8 mouse cellular contexts compared by ENCODE assay signal in the genomic region with DNA sequence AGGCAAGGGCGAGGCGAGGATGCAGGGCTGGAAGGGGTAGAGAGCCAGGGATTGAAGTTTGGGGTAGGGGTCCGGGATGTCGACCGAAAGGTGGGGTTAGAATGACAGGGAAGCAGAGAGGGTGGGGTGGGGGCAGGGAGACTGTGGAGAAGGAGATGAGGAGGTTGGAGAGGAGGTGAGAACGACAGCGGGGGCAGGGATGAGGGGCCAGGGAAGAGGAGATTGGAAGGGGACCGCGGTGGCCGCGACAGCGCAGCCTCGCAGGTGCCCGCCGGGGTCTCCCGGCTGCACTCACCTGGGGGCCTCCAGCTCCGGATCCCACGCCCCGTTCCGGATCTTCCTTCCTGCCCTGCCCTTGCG. TPM values are rescaled to one million over a fixed set of nuclear protein-coding genes. Genes with fewer than 3 reads are reported as not detected.
DNase-seq lines count a peak whose midpoint lies in the region; ATAC-seq and TF ChIP-seq lines count a peak whose summit lies in the region.

No protein-coding gene starts in this region.

- H3K9me3 ChIP-seq in hindbrain, embryonic 11.5 days (ENCODE audit: control insufficient read depth, low read length): no peaks in the 10 kb centered on the region
- H3K9me3 ChIP-seq in midbrain, embryonic 11.5 days (ENCODE audit: control insufficient read depth, low read length): peaks cover 4% of the 10 kb centered on the region; the same call in 1 of the 2 replicates

- ATAC-seq in hindbrain, embryonic 11.5 days (ENCODE audit: low FRiP score): peak; percentile 59; the same call in 1 of the 2 replicates
- ATAC-seq in midbrain, embryonic 11.5 days (ENCODE audit: low FRiP score): no peak; the same call in 1 of the 2 replicates

- no peak overlapping the region for H3K27ac ChIP-seq in kidney, adult 2 months (ENCODE audit: insufficient read depth, low read depth, low read length)
- no peak overlapping the region for H3K27ac ChIP-seq in bone marrow macrophage, adult 2 months (ENCODE audit: insufficient read depth, low read depth, low read length)
- H3K27ac ChIP-seq in hindbrain, embryonic 11.5 days (ENCODE audit: low read depth, low read length): no peak overlapping the region
- H3K27ac ChIP-seq in midbrain, embryonic 11.5 days (ENCODE audit: low read depth, low read length): no peak overlapping the region

- peak overlapping the region; percentile 48 for H3K4me3 ChIP-seq in kidney, adult 2 months (ENCODE audit: insufficient read depth, low read depth, low read length)
- peak overlapping the region; percentile 96 for H3K4me3 ChIP-seq in bone marrow macrophage, adult 2 months (ENCODE audit: insufficient read depth, low read length)
- peak overlapping the region; percentile 73 for H3K4me3 ChIP-seq in hindbrain, embryonic 11.5 days (ENCODE audit: low read depth, low read length)
- H3K4me3 ChIP-seq in midbrain, embryonic 11.5 days (ENCODE audit: low read depth, low read length): peak overlapping the region; percentile 80

- TF ChIP-seq POLR2A in kidney, adult 2 months (IDR thresholded peaks at IDR 0.05; ENCODE audit: low read depth, low read length): no peak
- no peak for TF ChIP-seq POLR2A in bone marrow macrophage, adult 2 months (IDR thresholded peaks at IDR 0.05; ENCODE audit: borderline replicate concordance, low read depth, low read length)

- peak overlapping the region; percentile 75 for H3K4me2 ChIP-seq in hindbrain, embryonic 11.5 days (replicated peaks; ENCODE audit: low read depth, low read length)
- peak overlapping the region; percentile 82 for H3K4me2 ChIP-seq in midbrain, embryonic 11.5 days

- peaks cover 7% of the 10 kb centered on the region; the same call in 1 of the 2 replicates for H3K4me1 ChIP-seq in kidney, adult 2 months (ENCODE audit: control insufficient read depth, insufficient read depth, low read length)
- H3K4me1 ChIP-seq in bone marrow macrophage, adult 2 months (ENCODE audit: control insufficient read depth, insufficient read depth, low read length): peaks cover 12% of the 10 kb centered on the region
- peaks cover 8% of the 10 kb centered on the region for H3K4me1 ChIP-seq in hindbrain, embryonic 11.5 days (replicated peaks; ENCODE audit: control insufficient read depth, insufficient read depth, low read length)
- peaks cover 19% of the 10 kb centered on the region for H3K4me1 ChIP-seq in midbrain, embryonic 11.5 days (ENCODE audit: control insufficient read depth, insufficient read depth, low read length)

- no peak for TF ChIP-seq CTCF in kidney, adult 2 months (conservative IDR thresholded peaks at IDR 0.05; ENCODE audit: insufficient read depth, insufficient read length, low read depth, low read length)
- TF ChIP-seq CTCF in bone marrow macrophage, adult 2 months (IDR thresholded peaks at IDR 0.05; ENCODE audit: low read depth, low read length): no peak

- under 1% methylated on average over 13 of the region's 21 CpGs for WGBS in kidney, adult 2 months
- WGBS in hindbrain, embryonic 11.5 days: under 1% methylated on average over 21 of the region's 21 CpGs
- WGBS in midbrain, embryonic 11.5 days: 0% methylated on average over 15 of the region's 21 CpGs

- H3K27me3 ChIP-seq in kidney, adult 2 months (replicated peaks; ENCODE audit: control insufficient read depth, insufficient read depth, low read length): no peaks in the 10 kb centered on the region
- peaks cover 6% of the 10 kb centered on the region; the same call in 1 of the 2 replicates for H3K27me3 ChIP-seq in hindbrain, embryonic 11.5 days (ENCODE audit: control insufficient read depth, insufficient read depth, low read length)
- peaks cover 6% of the 10 kb centered on the region; the same call in 1 of the 2 replicates for H3K27me3 ChIP-seq in midbrain, embryonic 11.5 days (ENCODE audit: control insufficient read depth, insufficient read depth, low read length)

- peak overlapping the region; percentile 35; the same call in 1 of the 2 replicates for H3K9ac ChIP-seq in hindbrain, embryonic 11.5 days (ENCODE audit: low read depth, low read length)
- peak overlapping the region; percentile 95 for H3K9ac ChIP-seq in midbrain, embryonic 11.5 days (ENCODE audit: low read length)

- no peak for DNase-seq in kidney, adult 2 months
- DNase-seq in kidney, postnatal 36 days: no peak
- DNase-seq in hindbrain, embryonic 11.5 days (ENCODE audit: low spot score): no peak
- DNase-seq in midbrain, embryonic 11.5 days (ENCODE audit: low spot score, missing footprints): no peak
- DNase-seq in right cerebral cortex, postnatal 36 days (ENCODE audit: low spot score in 2 of 2): no peak
- DNase-seq in spleen, postnatal 14 days (ENCODE audit: low spot score in 2 of 2): no peak
- no peak for DNase-seq in layer of hippocampus, postnatal 25 days (ENCODE audit: extremely low spot score in 1 of 2, low spot score in 1 of 2)

- no peaks in the 10 kb centered on the region for H3K36me3 ChIP-seq in kidney, adult 2 months (ENCODE audit: control insufficient read depth, insufficient read depth, low read length)
- no peaks in the 10 kb centered on the region for H3K36me3 ChIP-seq in hindbrain, embryonic 11.5 days (ENCODE audit: control insufficient read depth, insufficient read depth, low read length)
- H3K36me3 ChIP-seq in midbrain, embryonic 11.5 days (ENCODE audit: control insufficient read depth, insufficient read depth, low read length): no peaks in the 10 kb centered on the region

RNA-seq across cellular contexts. Expression of a gene that starts 0.6 kb away (rescaled TPM):
- 2.2 and 2.4 TPM in 2 replicates for polyA plus RNA-seq in kidney, adult 2 months (2012; rRNA removed)
- polyA plus RNA-seq in bone marrow macrophage, adult 2 months (2012; ENCODE audit: insufficient read depth, insufficient read length, missing spikeins): 1.4 and 1.6 TPM in 2 replicates
- 3.5 and 4.2 TPM in 2 replicates for polyA plus RNA-seq in hindbrain, embryonic 11.5 days (2014; fragmentation: Nextera tagmentation; extraction: Ambion mirVana)
- polyA plus RNA-seq in midbrain, embryonic 11.5 days (2014; fragmentation: Nextera tagmentation; extraction: Ambion mirVana): 4.4 and 4.8 TPM in 2 replicates
- total RNA-seq in layer of hippocampus, postnatal 25 days (2021): 10 to 100 TPM; 21.7 to 27.5 TPM

RNA-seq across cellular contexts. Expression of a gene that starts 0.6 kb away (rescaled TPM):
- 4.6 and 6.1 TPM in 2 replicates for polyA plus RNA-seq in kidney, adult 2 months (2012; rRNA removed)
- polyA plus RNA-seq in bone marrow macrophage, adult 2 months (2012; ENCODE audit: insufficient read depth, insufficient read length, missing spikeins): 68.8 and 85.3 TPM in 2 replicates
- 9.2 and 11.1 TPM in 2 replicates for polyA plus RNA-seq in hindbrain, embryonic 11.5 days (2014; fragmentation: Nextera tagmentation; extraction: Ambion mirVana)
- polyA plus RNA-seq in midbrain, embryonic 11.5 days (2014; fragmentation: Nextera tagmentation; extraction: Ambion mirVana): 10.5 and 11.0 TPM in 2 replicates
- total RNA-seq in layer of hippocampus, postnatal 25 days (2021): 100 to 1,000 TPM; 683 to 696 TPM
